Mouse (Mus musculus): Measurements from ENCODE around the gene Gm6034.

DNA sequence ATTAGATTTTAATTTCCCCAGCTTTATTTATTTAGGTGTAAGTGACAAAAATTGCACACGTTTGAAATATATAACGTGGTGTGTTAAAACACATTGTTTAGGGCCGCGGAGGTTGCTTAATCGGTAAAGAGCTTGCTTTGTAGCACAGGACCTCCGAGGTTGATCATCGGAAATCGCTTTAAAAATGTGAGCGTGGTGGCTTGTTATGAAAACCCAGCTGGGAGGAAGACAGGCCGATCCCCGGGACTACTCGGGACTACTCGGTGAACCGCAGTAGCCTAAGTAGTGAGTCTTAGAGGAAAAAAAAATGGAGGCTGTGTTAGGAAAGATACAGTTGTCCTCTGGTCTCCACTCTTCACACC, 47.9 kb upstream of the Gm6034 start:
- TF ChIP-seq POLR2AphosphoS5 (IDR thresholded peaks at IDR 0.05; ENCODE audit: insufficient replicate concordance, low read depth, low read length) (no peak), GATA1 (IDR thresholded peaks at IDR 0.05; ENCODE audit: borderline replicate concordance, low read length) (no peak), CTCF (IDR thresholded peaks at IDR 0.05; ENCODE audit: low read depth, low read length) (no peak), GATA2 (IDR thresholded peaks at IDR 0.05; ENCODE audit: borderline replicate concordance, low read depth, low read length) (no peak), TAL1 (conservative IDR thresholded peaks at IDR 0.05; ENCODE audit: low read depth, low read length) (no peak)

Data from G1E (cell line).